Mouse (Mus musculus) gastrocnemius, adult 8-10 months (tissue): ENCODE data around the gene Fam19a1. TPM values are rescaled to one million over a fixed set of nuclear protein-coding genes. Genes with fewer than 3 reads are reported as not detected.

ENCODE experiments used
- DNase-seq, 2 experiments: peaks; one replicate each; pipeline ENCODE4 v3.0.0; 2022; ENCODE audit warnings: low spot score in 2 of 2
- total RNA-seq, 4 experiments: library from RNA; stranded (reverse); gene quantifications; 2 replicates each; pipeline ENCODE4 v1.2.4; 2022

Gene Fam19a1
- total RNA-seq, 4 experiments from 2014 or later, result not detected

GRCm38 (mm10) chr6:96435545-96435944, 322.6 kb downstream of the Fam19a1 start:
- no peak for DNase-seq

GRCm38 (mm10) chr6:96437814-96438213, 324.9 kb downstream of the Fam19a1 start:
- no peak for DNase-seq

GRCm38 (mm10) chr6:96439419-96439818, 326.5 kb downstream of the Fam19a1 start:
- no peak for DNase-seq

- DNase-seq, result no peak
These were observed 329.0 kb downstream of the Fam19a1 start for GRCm38 (mm10) chr6:96441971-96442370.

- no peak for DNase-seq
These were observed 334.5 kb downstream of the Fam19a1 start for GRCm38 (mm10) chr6:96447466-96447865.

GRCm38 (mm10) chr6:96456266-96456665, 343.3 kb downstream of the Fam19a1 start:
- no peak for DNase-seq

GRCm38 (mm10) chr6:96457590-96458259, 344.8 kb downstream of the Fam19a1 start:
- DNase-seq, result no peak

- DNase-seq, result no peak
These were observed 346.1 kb downstream of the Fam19a1 start for GRCm38 (mm10) chr6:96459041-96459440.

GRCm38 (mm10) chr6:96499464-96499863, 386.5 kb downstream of the Fam19a1 start:
- DNase-seq, result no peak

- no peak for DNase-seq
These were observed 428.6 kb downstream of the Fam19a1 start for GRCm38 (mm10) chr6:96541600-96541999.

GRCm38 (mm10) chr6:96544832-96545231, 431.9 kb downstream of the Fam19a1 start:
- DNase-seq, result no peak

GRCm38 (mm10) chr6:96550431-96550830, 437.5 kb downstream of the Fam19a1 start:
- DNase-seq, result no peak

GRCm38 (mm10) chr6:96578649-96579048, 465.7 kb downstream of the Fam19a1 start:
- no peak for DNase-seq

GRCm38 (mm10) chr6:96580726-96581125, 467.8 kb downstream of the Fam19a1 start:
- DNase-seq, result no peak

GRCm38 (mm10) chr6:96581187-96581586, 468.2 kb downstream of the Fam19a1 start:
- no peak for DNase-seq

- DNase-seq, result no peak
These were observed 474.5 kb downstream of the Fam19a1 start for GRCm38 (mm10) chr6:96587427-96587826.

- no peak for DNase-seq
These were observed 480.1 kb downstream of the Fam19a1 start for GRCm38 (mm10) chr6:96593031-96593430.

- no peak for DNase-seq
These were observed 482.2 kb downstream of the Fam19a1 start for GRCm38 (mm10) chr6:96595201-96595600.

GRCm38 (mm10) chr6:96624196-96624595, 511.2 kb downstream of the Fam19a1 start:
- no peak for DNase-seq

GRCm38 (mm10) chr6:96631518-96631917, 518.6 kb downstream of the Fam19a1 start:
- DNase-seq, result no peak

GRCm38 (mm10) chr6:96632243-96632642, 519.3 kb downstream of the Fam19a1 start:
- DNase-seq, result no peak

- DNase-seq, result no peak
These were observed 522.7 kb downstream of the Fam19a1 start for GRCm38 (mm10) chr6:96635663-96636062.

- no peak for DNase-seq
These were observed 535.8 kb downstream of the Fam19a1 start for GRCm38 (mm10) chr6:96648742-96649141.

GRCm38 (mm10) chr6:96649267-96649666, 536.3 kb downstream of the Fam19a1 start:
- DNase-seq, result no peak
